Mouse (Mus musculus): ENCODE measurements at regions not wholly inside any gene's neighbourhood (a gene's known extent, or its start where the extent isn't known, plus 50 kb on each side); places are given as distances from the start of the nearest gene placed in this dataset.

DNA sequence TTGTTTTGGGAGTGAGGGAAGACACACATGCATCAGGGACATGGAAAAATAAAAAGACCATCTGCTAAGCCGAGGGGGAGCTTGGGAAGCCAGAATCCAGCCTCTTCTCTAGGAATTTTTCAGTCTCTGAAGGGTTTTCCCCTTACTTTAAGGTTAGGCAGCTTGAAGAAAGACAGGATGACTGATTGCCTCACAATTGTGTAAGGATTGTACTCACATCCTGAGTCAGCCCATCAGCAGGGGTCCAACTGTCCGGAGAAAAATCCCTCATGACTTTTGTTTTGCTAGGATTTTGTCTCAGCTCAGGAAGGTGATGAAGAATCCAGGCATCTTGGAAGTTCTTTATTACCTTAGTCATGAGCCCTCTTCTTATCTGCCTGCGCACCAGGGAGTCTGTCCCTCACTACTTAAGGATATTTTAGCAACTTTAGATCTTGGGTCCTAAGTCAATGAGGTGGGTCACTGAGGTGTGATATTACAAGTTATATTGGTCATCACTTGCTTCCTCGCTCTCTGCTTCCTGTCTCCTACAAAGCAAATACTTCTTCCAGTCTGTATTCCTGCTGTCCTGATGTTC is 65.8 kb upstream of the Bmp2k start:
- DNase-seq (ENCODE audit: low spot score), result no peak

DNA sequence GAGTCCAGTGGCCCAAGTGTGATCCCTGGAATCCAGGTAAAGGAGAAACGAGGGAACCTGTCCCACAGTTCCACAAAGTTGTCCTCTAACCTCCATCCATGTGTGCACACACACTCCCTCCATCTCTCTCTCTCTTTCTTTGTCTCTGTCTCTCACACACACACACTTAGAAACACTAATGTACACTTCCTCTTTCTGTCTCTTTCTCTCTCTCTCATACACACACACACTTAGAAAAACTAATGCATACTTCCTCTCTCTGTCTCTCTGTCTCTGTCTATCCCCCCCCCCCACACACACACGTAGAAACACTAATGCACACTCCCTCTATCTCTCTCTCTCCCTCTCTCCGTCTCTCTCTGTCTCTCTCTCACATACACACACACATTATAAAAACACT is 61.2 kb upstream of the Bmp2k start:
- DNase-seq (ENCODE audit: low spot score), result no peak

DNA sequence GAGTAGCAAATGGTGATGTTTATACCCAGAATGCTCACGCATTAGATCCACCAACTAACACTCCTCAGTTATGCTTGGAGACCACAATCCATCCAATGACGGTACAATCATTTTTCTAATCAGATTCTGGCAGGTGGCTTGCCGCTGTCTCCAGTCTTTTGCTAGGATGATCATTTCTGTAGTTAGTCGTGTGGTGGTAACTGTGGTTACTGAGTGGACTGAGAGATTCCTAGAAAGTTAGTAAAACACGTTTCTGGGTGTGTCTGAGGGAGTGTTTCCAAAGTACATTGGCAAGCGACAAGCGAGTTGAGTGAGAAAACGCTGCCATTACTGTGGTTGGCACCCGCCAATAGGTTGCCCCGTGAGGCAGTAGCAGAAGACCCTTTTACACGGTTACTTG is 58.8 kb upstream of the Bmp2k start:
- no peak for DNase-seq (ENCODE audit: low spot score)

DNA sequence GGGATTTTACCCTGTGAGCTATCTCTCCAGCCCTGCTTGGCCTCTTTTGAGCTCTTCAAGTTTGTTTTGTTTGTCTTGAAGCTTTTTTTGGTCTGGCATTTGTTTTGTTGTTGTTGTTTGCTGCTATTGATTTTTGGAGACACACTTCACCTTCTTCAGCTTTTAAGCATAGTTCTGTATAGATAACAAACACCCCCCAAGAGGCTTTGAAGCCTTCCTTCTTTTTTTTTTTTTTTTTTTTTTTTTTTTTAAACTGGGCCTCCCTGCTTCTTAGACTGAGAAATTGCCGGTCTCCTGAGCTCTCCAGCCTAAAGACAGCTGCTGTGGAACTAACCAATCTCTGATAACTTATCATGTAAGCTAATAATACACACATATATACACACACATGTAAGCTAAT is 58.2 kb upstream of the Bmp2k start:
- no peak for DNase-seq (ENCODE audit: low spot score)

DNA sequence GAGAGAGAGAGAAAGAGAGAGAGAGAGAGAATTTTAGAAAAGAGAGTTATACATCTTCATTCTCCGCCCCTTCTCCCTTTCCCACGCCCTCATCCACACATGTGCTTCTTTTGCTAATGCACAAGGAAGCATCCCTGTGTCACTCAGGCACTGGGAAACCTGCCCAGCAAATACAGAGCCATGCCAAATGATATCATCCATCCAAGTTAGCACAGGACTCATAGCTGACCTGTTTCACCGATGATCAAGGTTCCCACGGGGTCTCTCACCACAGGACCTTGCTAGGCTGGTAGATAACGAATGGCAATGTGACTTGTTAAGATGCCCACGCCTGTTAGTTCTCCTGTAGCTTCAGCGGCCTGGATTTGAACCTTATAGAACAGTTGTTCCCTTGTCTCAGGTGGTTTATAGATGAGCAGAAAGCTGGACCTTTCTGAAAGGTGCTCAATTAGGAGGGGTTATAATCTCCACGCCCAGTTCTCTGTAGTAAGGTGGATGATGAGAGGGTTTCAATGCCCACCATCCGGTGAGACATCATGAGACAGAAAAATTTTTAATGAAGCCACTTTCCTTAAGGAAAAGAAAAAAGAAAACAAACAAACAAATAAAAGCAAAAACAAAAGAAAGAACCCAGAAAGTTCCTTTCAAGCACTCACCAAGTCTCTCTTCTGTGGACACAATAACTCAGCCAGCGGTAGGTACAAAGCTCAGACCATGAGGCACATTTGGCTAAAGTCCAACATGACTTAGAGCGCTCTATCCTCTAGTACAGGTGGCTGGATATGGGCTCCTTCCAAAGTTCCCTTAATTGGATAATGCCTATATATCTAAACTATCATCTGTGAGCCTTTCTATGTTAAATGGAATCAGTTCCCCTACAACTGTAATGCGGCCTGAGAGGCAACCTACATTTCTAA is 57.1 kb upstream of the Bmp2k start:
- no peak for DNase-seq (ENCODE audit: low spot score)

DNA sequence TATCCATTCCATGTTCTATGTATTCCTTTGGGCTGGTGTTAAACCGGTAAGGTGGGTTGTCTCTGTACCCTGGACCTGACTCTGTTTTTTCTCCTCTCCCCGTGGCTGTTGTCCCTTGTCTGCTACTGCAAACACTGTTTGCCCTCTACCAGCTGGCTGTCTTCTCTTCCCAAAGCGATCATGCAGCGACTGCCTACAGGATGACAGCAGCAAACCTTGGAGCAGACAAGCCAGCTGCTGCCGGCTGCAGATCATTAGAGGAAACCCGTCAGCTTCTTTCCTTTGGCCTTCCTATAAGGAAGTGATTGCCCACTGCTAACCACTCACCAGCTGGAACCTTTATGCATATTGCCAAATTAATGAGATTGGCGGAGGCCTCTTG is 56.4 kb upstream of the Bmp2k start:
- DNase-seq (ENCODE audit: low spot score), result no peak

DNA sequence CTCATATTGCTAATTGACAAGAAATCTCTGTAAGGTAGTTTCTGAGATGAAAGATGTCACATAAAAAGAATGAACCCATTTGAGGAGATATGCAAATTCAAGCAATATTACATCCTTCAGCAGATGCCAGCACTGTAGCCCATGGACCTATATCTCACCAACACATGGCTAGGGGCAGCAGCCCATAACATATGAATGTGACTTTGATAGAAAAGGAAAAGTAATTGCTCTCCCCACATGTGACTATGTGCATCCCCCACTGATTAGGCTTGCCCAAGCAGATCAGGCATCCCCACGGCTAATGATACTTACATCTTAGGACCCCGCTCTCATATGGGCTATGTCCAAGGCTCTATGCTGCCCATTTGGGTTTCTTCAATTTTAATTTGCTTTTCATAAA is 56.0 kb upstream of the Bmp2k start:
- DNase-seq (ENCODE audit: low spot score), result no peak
